Mouse (Mus musculus) cerebellum, postnatal 25 days (tissue): ENCODE measurements around the gene Tiparp.

Experiments
- DNase-seq, 2 experiments: peaks; one replicate each; pipeline ENCODE4 v3.0.0; 2021; ENCODE audit warnings: mixed read lengths in 2 of 2

The Tiparp gene

GRCm38 (mm10) chr3:65529471-65530215 lies 1.4 kb downstream of the Tiparp start:
- DNase-seq, result peak in 1 of 2 experiments; percentile 54

GRCm38 (mm10) chr3:65533014-65533413 lies 4.8 kb downstream of the Tiparp start:
- no peak for DNase-seq

- DNase-seq, result no peak
Observed at GRCm38 (mm10) chr3:65533598-65533997, 5.4 kb downstream of the Tiparp start.

- no peak for DNase-seq
Observed at GRCm38 (mm10) chr3:65534488-65534887, 6.3 kb downstream of the Tiparp start.

- DNase-seq, result no peak
Observed at GRCm38 (mm10) chr3:65535087-65535761, 7.0 kb downstream of the Tiparp start.

- DNase-seq, result no peak
Observed at GRCm38 (mm10) chr3:65537288-65537687, 9.1 kb downstream of the Tiparp start.

GRCm38 (mm10) chr3:65540906-65541551 lies 12.8 kb downstream of the Tiparp start:
- no peak for DNase-seq

- DNase-seq, result no peak
Observed at GRCm38 (mm10) chr3:65541552-65541935, 13.3 kb downstream of the Tiparp start.

- DNase-seq, result no peak
Observed at GRCm38 (mm10) chr3:65549785-65550184, 21.6 kb downstream of the Tiparp start.

- no peak for DNase-seq
Observed at GRCm38 (mm10) chr3:65551065-65551464, 22.9 kb downstream of the Tiparp start.

GRCm38 (mm10) chr3:65554633-65555032 lies 26.4 kb downstream of the Tiparp start:
- DNase-seq, result no peak

GRCm38 (mm10) chr3:65558679-65559078 lies 30.5 kb downstream of the Tiparp start:
- DNase-seq, result no peak

- no peak for DNase-seq
Observed at GRCm38 (mm10) chr3:65562212-65562611, 34.0 kb downstream of the Tiparp start.

GRCm38 (mm10) chr3:65562694-65563093 lies 34.5 kb downstream of the Tiparp start:
- no peak for DNase-seq

GRCm38 (mm10) chr3:65563926-65564624 lies 35.9 kb downstream of the Tiparp start:
- no peak for DNase-seq

- DNase-seq, result no peak
Observed at GRCm38 (mm10) chr3:65565632-65566300, 37.6 kb downstream of the Tiparp start.

GRCm38 (mm10) chr3:65569941-65570340 lies 41.7 kb downstream of the Tiparp start:
- no peak for DNase-seq

- DNase-seq, result no peak
Observed at GRCm38 (mm10) chr3:65573516-65573915, 45.3 kb downstream of the Tiparp start.

GRCm38 (mm10) chr3:65577602-65578001 lies 49.4 kb downstream of the Tiparp start:
- no peak for DNase-seq

GRCm38 (mm10) chr3:65579260-65579921 lies 51.2 kb downstream of the Tiparp start:
- no peak for DNase-seq

GRCm38 (mm10) chr3:65581596-65581995 lies 53.4 kb downstream of the Tiparp start:
- DNase-seq, result peak; percentile 38 to 67

- DNase-seq, result no peak
Observed at GRCm38 (mm10) chr3:65584329-65584728, 56.1 kb downstream of the Tiparp start.
